Mouse (Mus musculus) embryonic fibroblast, embryonic 13.5 days (primary cell): ENCODE results near the gene D11Wsu47e. TPM values are rescaled to one million over a fixed set of nuclear protein-coding genes. Genes with fewer than 3 reads are reported as not detected.

Experiments
- H3K27ac ChIP-seq: 2 replicates; pipeline ENCODE4 v1.5.1; 2012; ENCODE audit warnings: low read length, control low read depth, inconsistent platforms; ENCODE audit not compliant: insufficient read depth
- H3K4me1 ChIP-seq: 2 replicates; pipeline ENCODE4 v1.6.1; 2011; ENCODE audit warnings: low read length; ENCODE audit not compliant: control insufficient read depth, insufficient read depth
- H3K4me3 ChIP-seq: 2 replicates; pipeline ENCODE4 v1.5.1; 2011; ENCODE audit warnings: mild to moderate bottlenecking, control low read depth, low read length; ENCODE audit not compliant: insufficient read depth
- CTCF ChIP-seq: IDR thresholded peaks from 2 replicates; pipeline ENCODE4 v1.5.1; 2011; ENCODE audit warnings: mild to moderate bottlenecking, control low read depth, low read length, moderate library complexity, borderline replicate concordance; ENCODE audit not compliant: insufficient read depth
- POLR2A ChIP-seq: IDR thresholded peaks from 2 replicates; pipeline ENCODE4 v1.6.1; 2011; ENCODE audit warnings: low read depth, mild to moderate bottlenecking, control low read depth, low read length, moderate library complexity
- polyA plus RNA-seq: library from polyadenylated mRNA; stranded (reverse); fragments of >200 nt; gene quantifications from 2 replicates; pipeline ENCODE4 v1.2.4, GENCODE M21; 2011; ENCODE audit warnings: low read depth; ENCODE audit not compliant: missing spikeins, insufficient read length

D11Wsu47e gene
- polyA plus RNA-seq, 1 experiment, result 14.9 TPM

DNA sequence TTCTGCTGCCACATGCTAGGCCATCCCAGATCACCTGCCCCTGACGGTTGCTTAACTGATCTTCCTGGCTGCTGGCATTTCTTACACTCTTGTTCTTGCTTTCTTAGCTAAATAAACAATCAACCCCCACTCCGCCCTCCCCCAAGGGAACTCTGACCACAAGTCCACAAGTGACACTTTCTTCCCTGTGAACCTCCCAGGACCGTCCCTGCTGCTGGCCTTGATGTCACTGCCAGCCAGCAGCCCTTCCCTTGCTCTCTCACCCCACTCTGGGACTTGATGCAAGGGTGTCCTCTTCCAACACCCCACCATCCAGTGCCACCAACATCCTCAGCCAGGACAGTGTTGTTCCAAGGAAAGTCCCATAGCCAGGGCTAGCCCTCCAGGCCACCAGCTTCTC is 46.7 kb downstream of the D11Wsu47e start:
- TF ChIP-seq CTCF (no peak), POLR2A (no peak)
- Histone ChIP-seq H3K4me3 (no peak overlapping the region), H3K27ac (no peak overlapping the region), H3K4me1 (peaks cover 36% of the 10 kb centered on the region)

DNA sequence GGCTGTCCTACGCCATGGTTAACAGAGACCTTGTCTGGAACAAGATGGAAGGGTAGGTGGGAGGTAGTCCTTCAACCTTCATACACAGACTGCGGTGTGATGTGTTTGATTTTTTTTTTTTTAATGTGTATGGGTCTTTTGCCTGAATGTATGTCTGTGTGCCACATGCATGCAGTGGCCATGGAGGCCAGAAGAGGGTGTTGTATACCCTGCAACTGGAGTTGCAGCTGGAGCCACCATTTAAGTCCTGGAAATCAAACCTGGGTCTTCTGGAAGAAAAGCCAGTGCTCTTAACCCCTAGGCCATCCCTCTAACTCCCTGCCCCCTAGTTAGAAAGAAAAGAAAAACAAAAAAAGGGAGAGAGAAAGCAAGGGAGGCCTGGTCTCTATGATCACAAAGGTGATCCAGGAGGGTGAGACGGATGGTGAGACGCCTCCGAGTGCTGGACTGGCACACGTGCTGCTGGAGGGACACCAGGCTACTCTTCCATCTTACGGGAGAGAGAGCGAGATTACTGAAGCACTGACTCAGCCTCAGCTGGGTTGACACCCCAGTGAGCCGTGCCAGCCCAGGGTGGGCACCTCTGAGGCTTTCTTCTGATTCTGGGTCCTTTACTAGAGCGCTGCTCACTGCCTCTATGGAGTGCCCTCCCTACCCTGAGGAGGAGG is 47.9 kb downstream of the D11Wsu47e start:
- TF ChIP-seq CTCF (no peak), POLR2A (no peak)
- no peak overlapping the region for H3K27ac ChIP-seq
- peaks cover 36% of the 10 kb centered on the region for H3K4me1 ChIP-seq
- no peak overlapping the region for H3K4me3 ChIP-seq

DNA sequence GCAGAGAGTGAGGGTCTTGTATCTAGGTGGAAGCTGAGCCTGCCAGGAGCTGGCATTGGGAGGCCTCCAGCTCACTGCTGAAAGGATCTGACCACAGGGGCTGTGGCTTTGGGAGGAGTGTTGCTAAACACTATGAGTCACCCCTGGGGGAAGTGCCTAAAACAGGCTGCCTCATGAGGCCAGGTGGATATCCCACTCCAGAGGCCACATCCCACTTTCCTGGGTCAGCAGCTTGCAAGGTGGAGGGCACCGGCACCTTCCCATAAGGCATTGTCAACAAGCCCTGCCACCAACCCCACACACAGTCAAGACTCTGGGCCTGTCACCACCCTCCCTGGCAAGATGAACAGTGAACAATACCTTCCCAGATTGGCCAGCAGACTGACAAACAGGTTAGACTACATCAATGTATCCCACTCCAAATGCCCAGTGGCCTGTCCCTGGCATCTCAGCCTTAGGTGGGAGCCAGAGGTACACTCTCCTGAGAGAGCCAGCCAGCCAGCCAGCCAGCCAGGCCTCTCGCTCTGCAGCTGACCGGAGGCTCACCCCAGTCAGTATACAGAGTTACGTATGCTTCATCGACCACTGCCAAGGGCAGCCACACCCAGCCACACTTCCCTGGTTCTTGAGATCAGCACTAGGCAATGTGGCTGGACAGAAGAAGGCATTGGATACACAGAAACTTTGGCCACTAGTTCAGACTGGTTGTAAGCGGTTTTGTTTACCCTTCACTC is 49.6 kb downstream of the D11Wsu47e start:
- Histone ChIP-seq H3K27ac (no peak overlapping the region; the same call in 1 of the 2 replicates), H3K4me3 (no peak overlapping the region), H3K4me1 (peaks cover 36% of the 10 kb centered on the region)
- TF ChIP-seq POLR2A (no peak), CTCF (no peak)

DNA sequence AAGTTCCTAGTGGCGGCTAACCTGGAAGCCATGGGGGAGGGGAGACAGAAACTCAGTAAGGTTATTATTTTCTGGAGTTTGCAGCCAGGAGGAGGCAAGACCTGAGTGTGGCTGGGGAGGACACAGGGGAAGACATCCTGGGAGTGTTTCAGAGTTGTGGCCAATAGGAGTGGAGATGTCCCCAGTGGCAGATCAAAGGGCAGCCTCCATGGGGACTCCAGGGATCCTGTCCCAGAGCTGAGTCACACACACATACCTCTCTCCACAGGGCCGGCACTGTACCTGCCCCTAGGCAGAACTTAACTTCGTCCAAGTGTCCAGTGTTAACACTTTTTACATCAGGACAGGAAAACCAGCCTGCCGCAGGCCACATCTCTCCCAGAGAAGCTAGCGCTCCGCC is 50.9 kb downstream of the D11Wsu47e start:
- no peak overlapping the region for H3K4me3 ChIP-seq
- H3K27ac ChIP-seq, result no peak overlapping the region
- peaks cover 30% of the 10 kb centered on the region for H3K4me1 ChIP-seq
- TF ChIP-seq CTCF (no peak), POLR2A (no peak)

DNA sequence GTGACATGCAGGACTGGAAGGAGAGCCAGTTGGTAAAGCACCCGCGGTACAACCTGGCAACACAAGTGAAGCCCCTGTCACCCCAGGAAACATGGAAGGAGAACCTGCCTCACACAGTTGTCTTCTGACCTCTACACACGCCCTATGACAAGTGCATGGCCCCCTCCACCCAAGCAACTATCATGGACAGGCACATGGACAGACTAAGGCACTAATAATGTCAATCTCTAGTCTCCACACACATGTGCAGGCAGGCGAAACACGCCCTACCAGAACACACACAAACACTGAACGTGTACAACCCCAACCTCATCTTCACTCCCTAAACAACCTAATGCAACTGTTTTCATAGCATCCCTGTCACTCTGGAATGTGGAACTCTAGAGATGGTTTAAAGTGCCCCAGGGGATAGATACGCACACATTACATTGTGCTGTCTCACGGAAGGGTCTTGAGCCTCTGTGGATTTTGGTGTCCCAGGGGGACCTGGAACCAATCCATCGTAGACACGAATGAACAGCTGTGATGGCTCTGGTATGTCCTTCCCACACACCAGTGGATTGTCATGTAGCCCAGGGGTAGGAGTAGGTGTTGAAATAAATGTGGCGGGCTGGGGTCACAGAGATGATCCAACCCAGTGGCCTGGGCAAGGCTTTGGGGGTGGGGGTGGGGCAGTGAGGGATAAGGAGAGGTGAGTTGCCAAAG is 52.8 kb downstream of the D11Wsu47e start:
- H3K27ac ChIP-seq, result no peak overlapping the region
- TF ChIP-seq POLR2A (no peak), CTCF (no peak)
- H3K4me3 ChIP-seq, result no peak overlapping the region
- peaks cover 27% of the 10 kb centered on the region for H3K4me1 ChIP-seq

DNA sequence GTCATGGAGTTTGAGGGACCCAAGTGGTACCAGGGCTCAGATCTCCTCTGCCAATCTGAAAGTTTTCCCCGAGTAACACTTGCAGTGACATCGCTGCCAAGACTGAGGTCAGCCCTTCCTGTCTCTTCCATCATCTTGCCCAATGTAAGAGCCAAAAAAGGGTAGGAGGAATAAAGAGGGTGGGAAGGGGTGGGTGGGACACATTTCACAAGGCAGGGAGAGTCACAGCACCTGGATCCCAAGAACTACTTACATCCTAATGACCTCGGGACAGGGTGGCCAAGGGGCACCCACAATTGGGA is 53.3 kb downstream of the D11Wsu47e start:
- H3K4me3 ChIP-seq, result no peak overlapping the region
- peaks cover 27% of the 10 kb centered on the region for H3K4me1 ChIP-seq
- no peak for TF ChIP-seq CTCF
- no peak for TF ChIP-seq POLR2A
- no peak overlapping the region for H3K27ac ChIP-seq

DNA sequence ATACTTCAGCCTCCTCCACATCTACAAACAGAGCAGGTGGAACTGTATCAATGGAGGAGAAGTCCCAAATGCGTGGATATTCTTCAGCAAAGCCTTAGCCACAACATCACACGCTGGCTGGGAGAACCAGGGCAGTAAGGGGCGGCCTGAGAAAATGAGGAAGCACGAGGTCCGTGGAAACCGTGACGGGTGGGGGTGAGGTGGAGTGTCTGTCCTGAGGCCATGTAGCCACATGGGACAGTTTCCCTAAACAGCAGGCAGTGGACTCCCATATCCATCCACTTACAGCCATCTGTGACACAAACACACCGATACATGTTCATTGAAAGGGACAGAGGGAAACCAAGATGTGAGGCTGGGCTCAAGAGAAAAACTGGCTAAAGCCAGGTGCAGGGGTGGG is 53.7 kb downstream of the D11Wsu47e start:
- TF ChIP-seq CTCF (no peak), POLR2A (no peak)
- Histone ChIP-seq H3K27ac (no peak overlapping the region), H3K4me1 (peaks cover 23% of the 10 kb centered on the region), H3K4me3 (no peak overlapping the region)

DNA sequence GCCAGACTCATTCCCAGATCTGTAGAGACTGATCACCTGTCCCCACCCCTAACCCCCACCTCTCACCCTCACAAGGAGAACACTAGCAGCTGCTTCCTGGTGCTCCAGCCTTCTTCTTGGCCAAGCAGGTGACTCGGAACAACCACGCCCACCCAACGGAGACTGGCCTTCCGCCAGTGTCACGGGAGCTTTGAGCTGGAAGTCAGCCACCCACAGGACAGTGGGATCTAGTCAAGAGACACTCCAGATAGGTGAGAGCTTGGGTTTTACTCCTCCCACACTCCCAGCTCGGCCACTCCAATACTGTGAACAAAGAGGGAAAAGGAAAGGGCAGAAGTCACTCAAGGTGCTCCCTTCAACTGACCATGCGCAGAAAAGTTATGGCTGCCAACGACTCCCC is 55.0 kb downstream of the D11Wsu47e start:
- TF ChIP-seq POLR2A (no peak), CTCF (no peak)
- H3K4me3 ChIP-seq, result no peak overlapping the region
- no peak overlapping the region for H3K27ac ChIP-seq
- peaks cover 11% of the 10 kb centered on the region; the same call in 1 of the 2 replicates for H3K4me1 ChIP-seq

DNA sequence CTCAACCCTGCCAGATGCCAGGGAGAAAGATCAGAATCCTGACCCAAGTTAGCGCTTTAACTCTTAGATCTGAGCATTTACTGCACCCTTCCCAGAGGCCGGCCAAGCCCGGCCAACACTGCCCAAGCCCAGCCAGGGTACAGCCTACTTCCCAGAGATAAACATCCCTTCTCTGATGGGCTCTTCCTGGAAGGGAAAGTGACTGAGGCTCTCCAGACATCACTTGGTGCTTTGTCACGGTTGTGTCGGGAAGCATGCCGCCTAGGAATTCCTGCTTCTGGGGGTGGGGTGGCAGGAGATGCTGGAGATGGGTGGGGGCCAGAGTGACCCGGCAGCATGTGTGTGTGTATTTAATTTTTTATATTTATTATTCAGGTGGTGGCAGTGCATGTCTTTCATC is 55.9 kb downstream of the D11Wsu47e start:
- H3K4me3 ChIP-seq, result no peak overlapping the region
- TF ChIP-seq POLR2A, result no peak
- no peak for TF ChIP-seq CTCF
- H3K4me1 ChIP-seq, result peaks cover 3% of the 10 kb centered on the region; the same call in 1 of the 2 replicates
- H3K27ac ChIP-seq, result no peak overlapping the region

DNA sequence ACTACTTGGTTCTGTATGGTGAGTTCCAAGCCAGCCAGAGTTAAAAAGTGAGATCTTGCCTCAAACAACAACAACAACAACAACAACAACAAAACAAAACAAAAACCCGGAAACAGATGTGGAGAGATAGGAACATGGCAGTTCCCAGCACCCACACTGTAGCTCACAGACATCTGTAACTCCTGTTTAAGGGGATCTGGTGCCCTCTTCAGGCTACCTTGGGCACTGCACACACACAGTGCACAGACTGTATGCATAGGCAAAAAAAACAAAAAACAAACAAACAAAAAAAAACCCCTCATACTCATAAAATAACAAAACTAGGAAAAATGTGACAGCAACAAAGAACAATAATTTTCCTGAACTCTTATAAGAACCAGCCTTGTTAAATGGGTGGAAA is 58.8 kb downstream of the D11Wsu47e start:
- H3K27ac ChIP-seq, result no peak overlapping the region
- peaks cover 1% of the 10 kb centered on the region; the same call in 1 of the 2 replicates for H3K4me1 ChIP-seq
- no peak overlapping the region for H3K4me3 ChIP-seq
- TF ChIP-seq POLR2A (no peak), CTCF (no peak)

Other genes with a start within 250 kb of the D11Wsu47e start
- 0.23 and 0.86 TPM in 2 replicates for gene Sstr2, start 65.1 kb upstream of the D11Wsu47e start, polyA plus RNA-seq
- gene Cog1, start 35.2 kb upstream of the D11Wsu47e start, polyA plus RNA-seq, result 38.1 and 41.1 TPM in 2 replicates
- 21.1 and 21.4 TPM in 2 replicates for gene Slc39a11, start 34.3 kb upstream of the D11Wsu47e start, polyA plus RNA-seq
- gene Fam104a, start 257 bp upstream of the D11Wsu47e start, polyA plus RNA-seq, result 26.0 and 28.2 TPM in 2 replicates
- gene Cpsf4l, start 25.6 kb downstream of the D11Wsu47e start, polyA plus RNA-seq, result not detected in 2 replicates
- gene Cdc42ep4, start 67.5 kb downstream of the D11Wsu47e start, polyA plus RNA-seq, result 21.3 and 24.1 TPM in 2 replicates